Mouse (Mus musculus): ENCODE measurements at regions not wholly inside any gene's neighbourhood (a gene's known extent, or its start where the extent isn't known, plus 50 kb on each side); places are given as distances from the start of the nearest gene placed in this dataset.
"Not testable (repeated sequence)": the region's sequence is repeated elsewhere in the genome, so short reads cannot be mapped to it uniquely, and the experiment has no call there.

GRCm38 (mm10) chr12:29050516-29051251 is 299.1 kb downstream of the Eipr1 start:
- ATAC-seq = no peak
- Histone ChIP-seq H3K4me2 (no peak overlapping the region), H3K4me1 (no peaks in the 10 kb centered on the region), H3K9ac (no peak overlapping the region), H3K4me3 (no peak overlapping the region), H3K27ac (no peak overlapping the region), H3K36me3 (no peaks in the 10 kb centered on the region), H3K27me3 (replicated peaks) (no peaks in the 10 kb centered on the region), H3K9me3 (replicated peaks) (no peaks in the 10 kb centered on the region)
- WGBS (ENCODE audit: insufficient replicate concordance) = 59% methylated on average over 8 of the region's 8 CpGs

GRCm38 (mm10) chr12:29054367-29054766 is 302.8 kb downstream of the Eipr1 start:
- H3K4me3 ChIP-seq = no peak overlapping the region
- WGBS (ENCODE audit: insufficient replicate concordance) = 45% methylated on average over 7 of the region's 7 CpGs
- no peaks in the 10 kb centered on the region for H3K9me3 ChIP-seq (replicated peaks)
- H3K4me1 ChIP-seq = no peaks in the 10 kb centered on the region
- H3K27ac ChIP-seq = no peak overlapping the region
- H3K36me3 ChIP-seq = no peaks in the 10 kb centered on the region
- no peak for ATAC-seq
- no peak overlapping the region for H3K4me2 ChIP-seq
- H3K9ac ChIP-seq = no peak overlapping the region
- H3K27me3 ChIP-seq (replicated peaks) = no peaks in the 10 kb centered on the region

GRCm38 (mm10) chr12:29062025-29062637 is 310.5 kb downstream of the Eipr1 start:
- Histone ChIP-seq H3K27me3 (replicated peaks) (no peaks in the 10 kb centered on the region), H3K9ac (no peak overlapping the region), H3K4me3 (no peak overlapping the region), H3K4me1 (no peaks in the 10 kb centered on the region), H3K27ac (no peak overlapping the region), H3K9me3 (replicated peaks) (no peaks in the 10 kb centered on the region), H3K36me3 (no peaks in the 10 kb centered on the region), H3K4me2 (no peak overlapping the region)
- ATAC-seq = no peak
- WGBS (ENCODE audit: insufficient replicate concordance) = 55% methylated on average over 14 of the region's 14 CpGs

- Histone ChIP-seq H3K4me1 (no peaks in the 10 kb centered on the region), H3K27ac (no peak overlapping the region), H3K27me3 (replicated peaks) (no peaks in the 10 kb centered on the region), H3K9me3 (replicated peaks) (no peaks in the 10 kb centered on the region), H3K4me3 (no peak overlapping the region), H3K9ac (no peak overlapping the region), H3K4me2 (no peak overlapping the region), H3K36me3 (no peaks in the 10 kb centered on the region)
- 73% methylated on average over 3 of the region's 3 CpGs for WGBS (ENCODE audit: insufficient replicate concordance)
- no peak for ATAC-seq
Measured at GRCm38 (mm10) chr12:29062801-29063200, 311.2 kb downstream of the Eipr1 start.

GRCm38 (mm10) chr12:29068180-29068579 is 316.6 kb downstream of the Eipr1 start:
- Histone ChIP-seq H3K36me3 (no peaks in the 10 kb centered on the region), H3K27ac (no peak overlapping the region), H3K4me2 (no peak overlapping the region), H3K9me3 (replicated peaks) (no peaks in the 10 kb centered on the region), H3K4me1 (no peaks in the 10 kb centered on the region), H3K27me3 (replicated peaks) (no peaks in the 10 kb centered on the region), H3K9ac (no peak overlapping the region), H3K4me3 (no peak overlapping the region)
- ATAC-seq = no peak
- 26% methylated on average over 5 of the region's 5 CpGs for WGBS (ENCODE audit: insufficient replicate concordance)

- H3K9ac ChIP-seq = no peak overlapping the region
- no peaks in the 10 kb centered on the region for H3K4me1 ChIP-seq
- no peak overlapping the region for H3K4me2 ChIP-seq
- H3K27ac ChIP-seq = no peak overlapping the region
- H3K27me3 ChIP-seq (replicated peaks) = no peaks in the 10 kb centered on the region
- no peaks in the 10 kb centered on the region for H3K36me3 ChIP-seq
- WGBS (ENCODE audit: insufficient replicate concordance) = 60% methylated on average over 10 of the region's 10 CpGs
- no peak overlapping the region for H3K4me3 ChIP-seq
- no peaks in the 10 kb centered on the region for H3K9me3 ChIP-seq (replicated peaks)
- ATAC-seq = no peak
Measured at GRCm38 (mm10) chr12:29075096-29075852, 323.7 kb downstream of the Eipr1 start.

- WGBS (ENCODE audit: insufficient replicate concordance) = 44% methylated on average over 1 of the region's 1 CpGs
- no peak for ATAC-seq
- H3K9me3 ChIP-seq (replicated peaks) = no peaks in the 10 kb centered on the region
Measured at GRCm38 (mm10) chr12:29076606-29077005, 325.0 kb downstream of the Eipr1 start.

GRCm38 (mm10) chr12:29079011-29079410 is 327.4 kb downstream of the Eipr1 start:
- Histone ChIP-seq H3K9me3 (replicated peaks) (no peaks in the 10 kb centered on the region), H3K36me3 (no peaks in the 10 kb centered on the region), H3K4me3 (no peak overlapping the region), H3K4me2 (no peak overlapping the region), H3K27me3 (replicated peaks) (no peaks in the 10 kb centered on the region), H3K9ac (no peak overlapping the region), H3K4me1 (no peaks in the 10 kb centered on the region), H3K27ac (no peak overlapping the region)
- WGBS (ENCODE audit: insufficient replicate concordance) = 65% methylated on average over 1 of the region's 1 CpGs
- ATAC-seq = no peak

More at GRCm38 (mm10) chr12:29076606-29077005, 325.0 kb downstream of the Eipr1 start:
- no peaks in the 10 kb centered on the region for H3K36me3 ChIP-seq
- no peak overlapping the region for H3K9ac ChIP-seq
- H3K4me1 ChIP-seq = no peaks in the 10 kb centered on the region
- H3K4me2 ChIP-seq = no peak overlapping the region
- no peaks in the 10 kb centered on the region for H3K27me3 ChIP-seq (replicated peaks)
- no peak overlapping the region for H3K4me3 ChIP-seq
- H3K27ac ChIP-seq = no peak overlapping the region

- Histone ChIP-seq H3K36me3 (no peaks in the 10 kb centered on the region), H3K27me3 (replicated peaks) (no peaks in the 10 kb centered on the region), H3K4me1 (no peaks in the 10 kb centered on the region), H3K9ac (no peak overlapping the region), H3K9me3 (replicated peaks) (no peaks in the 10 kb centered on the region), H3K4me3 (no peak overlapping the region), H3K27ac (no peak overlapping the region), H3K4me2 (no peak overlapping the region)
- ATAC-seq = no peak
- WGBS (ENCODE audit: insufficient replicate concordance) = 50% methylated on average over 13 of the region's 13 CpGs
Measured at GRCm38 (mm10) chr12:29083426-29084221, 332.0 kb downstream of the Eipr1 start.

- not testable (repeated sequence) for H3K9ac ChIP-seq; H3K4me3 ChIP-seq; H3K4me1 ChIP-seq; H3K27me3 ChIP-seq (replicated peaks); ATAC-seq; H3K9me3 ChIP-seq (replicated peaks); H3K27ac ChIP-seq; H3K36me3 ChIP-seq; H3K4me2 ChIP-seq
- WGBS (ENCODE audit: insufficient replicate concordance) = 54% methylated on average over 2 of the region's 2 CpGs
Measured at GRCm38 (mm10) chr12:29087245-29087644, 335.6 kb downstream of the Eipr1 start.

- H3K4me1 ChIP-seq = no peaks in the 10 kb centered on the region
- H3K9me3 ChIP-seq (replicated peaks) = no peaks in the 10 kb centered on the region
- no peak overlapping the region for H3K27ac ChIP-seq
- 44% methylated on average over 3 of the region's 3 CpGs for WGBS (ENCODE audit: insufficient replicate concordance)
- ATAC-seq = no peak
- H3K9ac ChIP-seq = no peak overlapping the region
- H3K4me3 ChIP-seq = no peak overlapping the region
- no peaks in the 10 kb centered on the region for H3K27me3 ChIP-seq (replicated peaks)
- H3K36me3 ChIP-seq = no peaks in the 10 kb centered on the region
- H3K4me2 ChIP-seq = no peak overlapping the region
Measured at GRCm38 (mm10) chr12:29089634-29090033, 338.0 kb downstream of the Eipr1 start.

GRCm38 (mm10) chr12:29090451-29090850 is 338.8 kb downstream of the Eipr1 start:
- Histone ChIP-seq H3K27me3 (replicated peaks) (no peaks in the 10 kb centered on the region), H3K27ac (no peak overlapping the region), H3K36me3 (no peaks in the 10 kb centered on the region), H3K4me1 (no peaks in the 10 kb centered on the region), H3K4me2 (no peak overlapping the region), H3K4me3 (no peak overlapping the region), H3K9ac (no peak overlapping the region), H3K9me3 (replicated peaks) (no peaks in the 10 kb centered on the region)
- ATAC-seq = no peak
- 74% methylated on average over 5 of the region's 5 CpGs for WGBS (ENCODE audit: insufficient replicate concordance)
